Mouse (Mus musculus) limb, embryonic 13.5 days (tissue): Measurements from ENCODE around the gene Gm37240. TPM values are rescaled to one million over a fixed set of nuclear protein-coding genes. Genes with fewer than 3 reads are reported as not detected.

ENCODE experiments used
- ATAC-seq: fragments of 200-750 bp; cut with Nextera tagmentation; 2 replicates; pipeline ENCODE4 v1.8.0; 2017; ENCODE audit warnings: low read depth, moderate number of reproducible peaks, moderate TSS enrichment; ENCODE audit not compliant: low FRiP score
- H3K27ac ChIP-seq: fragments of 300-500 bp; sonication (generic); 2 replicates; pipeline ENCODE4 v1.5.1; 2015; ENCODE audit warnings: inconsistent platforms, mild to moderate bottlenecking, moderate library complexity
- H3K27me3 ChIP-seq: fragments of 300-500 bp; sonication (generic); 2 replicates; pipeline ENCODE4 v1.6.1; 2015; ENCODE audit warnings: mild to moderate bottlenecking, inconsistent platforms
- H3K36me3 ChIP-seq: fragments of 300-500 bp; sonication (generic); 2 replicates; pipeline ENCODE4 v1.6.1; 2015; ENCODE audit warnings: inconsistent platforms, mild to moderate bottlenecking, moderate library complexity
- H3K4me1 ChIP-seq: fragments of 300-500 bp; sonication (generic); 2 replicates; pipeline ENCODE4 v1.6.1; 2015; ENCODE audit warnings: inconsistent platforms
- H3K4me2 ChIP-seq: fragments of 300-500 bp; sonication (generic); replicated peaks from 2 replicates; pipeline ENCODE4 v1.6.1; 2015; ENCODE audit warnings: inconsistent platforms, mild to moderate bottlenecking, moderate library complexity
- H3K4me3 ChIP-seq: fragments of 300-500 bp; sonication (generic); 2 replicates; pipeline ENCODE4 v1.5.1; 2015; ENCODE audit warnings: moderate library complexity, mild to moderate bottlenecking, inconsistent platforms
- H3K9ac ChIP-seq: fragments of 300-500 bp; sonication (generic); 2 replicates; pipeline ENCODE4 v1.6.1; 2015; ENCODE audit warnings: mild to moderate bottlenecking, inconsistent platforms
- H3K9me3 ChIP-seq: fragments of 300-500 bp; sonication (generic); 2 replicates; pipeline ENCODE4 v1.6.1; 2016; ENCODE audit warnings: inconsistent platforms
- WGBS: fragments of 180-500 bp; shearing (Covaris S2); methylation state at CpG from one replicate; pipeline ENCODE4 v1.1.7; 2015; 5-methylcytosine and 5-hydroxymethylcytosine counted together
- polyA plus RNA-seq: library from polyadenylated mRNA; unstranded; fragments of >200 nt; fragmentation: Nextera tagmentation; extraction: Ambion mirVana; gene quantifications from 2 replicates; pipeline ENCODE4 v1.2.1, GENCODE M21; 2015

The Gm37240 gene
- polyA plus RNA-seq, 1 experiment from 2014 or later: 6.1 TPM

DNA sequence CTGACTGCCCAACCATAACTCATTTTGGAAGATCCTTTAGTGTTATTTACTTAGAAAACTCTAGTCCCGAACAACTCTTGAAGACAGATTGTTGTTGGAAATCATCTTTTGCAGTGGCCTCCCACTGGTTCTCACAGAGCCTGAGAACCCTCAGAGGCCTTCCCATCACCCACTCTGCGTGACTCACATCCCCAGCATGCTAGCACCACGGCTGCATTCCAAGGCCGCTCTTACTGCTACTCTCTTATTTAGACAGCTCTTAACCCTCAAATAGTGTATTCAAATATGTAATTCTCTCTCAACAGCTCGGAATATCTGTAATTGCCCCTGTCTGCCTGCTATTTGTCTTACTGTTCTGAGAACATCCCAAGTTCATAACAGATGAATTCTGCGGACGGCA is 73.1 kb downstream of the Gm37240 start:
- 65% methylated on average over 7 of the region's 7 CpGs for WGBS
- no peak overlapping the region for H3K4me3 ChIP-seq

GRCm38 (mm10) chr3:85813101-85814014 is 74.0 kb downstream of the Gm37240 start:
- no peak overlapping the region for H3K4me2 ChIP-seq
- no peak overlapping the region; the same call in 1 of the 2 replicates for H3K27ac ChIP-seq
- H3K9me3 ChIP-seq: no peaks in the 10 kb centered on the region
- H3K9ac ChIP-seq: no peak overlapping the region
- 0 out of 2 replicates have a peak, but pooled peaks cover 5% of the 10 kb centered on the region for H3K4me1 ChIP-seq
- no peak overlapping the region for H3K4me3 ChIP-seq
- H3K36me3 ChIP-seq: no peaks in the 10 kb centered on the region
- 43% methylated on average over 4 of the region's 4 CpGs for WGBS
- ATAC-seq: no peak
- H3K27me3 ChIP-seq: no peaks in the 10 kb centered on the region

More for the DNA sequence above, 73.1 kb downstream of the Gm37240 start:
- ATAC-seq: no peak
- Histone ChIP-seq H3K4me1 (0 out of 2 replicates have a peak, but pooled peaks cover 5% of the 10 kb centered on the region), H3K27me3 (no peaks in the 10 kb centered on the region), H3K36me3 (no peaks in the 10 kb centered on the region), H3K4me2 (no peak overlapping the region), H3K9ac (no peak overlapping the region), H3K9me3 (no peaks in the 10 kb centered on the region), H3K27ac (no peak overlapping the region)

DNA sequence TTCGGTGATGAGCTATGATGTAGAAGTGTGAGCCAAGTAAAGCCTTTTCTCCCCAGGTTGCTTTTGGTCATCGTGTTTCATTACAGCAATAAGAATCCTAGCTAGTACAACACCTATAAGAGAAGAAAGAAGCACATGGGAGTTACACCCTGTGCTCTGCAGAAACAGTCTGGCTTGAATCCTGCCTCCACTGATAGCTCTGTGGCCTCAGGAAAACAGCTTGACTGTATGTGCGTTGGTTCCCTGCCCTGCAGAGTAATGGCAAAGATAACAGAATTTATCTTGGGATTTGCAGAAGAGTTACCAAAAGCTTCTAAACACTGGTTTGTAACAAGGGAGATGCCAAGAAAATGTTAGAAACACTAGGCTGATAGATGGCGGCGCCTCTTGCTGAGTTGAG is 75.3 kb downstream of the Gm37240 start:
- Histone ChIP-seq H3K27ac (no peak overlapping the region), H3K9ac (no peak overlapping the region), H3K36me3 (no peaks in the 10 kb centered on the region), H3K27me3 (no peaks in the 10 kb centered on the region), H3K4me1 (0 out of 2 replicates have a peak, but pooled peaks cover 4% of the 10 kb centered on the region), H3K9me3 (no peaks in the 10 kb centered on the region), H3K4me2 (no peak overlapping the region), H3K4me3 (no peak overlapping the region)
- 93% methylated on average over 5 of the region's 5 CpGs for WGBS
- ATAC-seq: no peak

- no peaks in the 10 kb centered on the region for H3K36me3 ChIP-seq
- no peak overlapping the region for H3K9ac ChIP-seq
- 69% methylated on average over 1 of the region's 1 CpGs for WGBS
- H3K4me1 ChIP-seq: no peaks in the 10 kb centered on the region
- no peak for ATAC-seq
- H3K27me3 ChIP-seq: no peaks in the 10 kb centered on the region
- H3K4me3 ChIP-seq: no peak overlapping the region
- no peaks in the 10 kb centered on the region for H3K9me3 ChIP-seq
- H3K27ac ChIP-seq: no peak overlapping the region
- H3K4me2 ChIP-seq: no peak overlapping the region
These were observed 94.2 kb downstream of the Gm37240 start for GRCm38 (mm10) chr3:85793166-85793565.

GRCm38 (mm10) chr3:85789748-85790147 is 97.6 kb downstream of the Gm37240 start:
- 74% methylated on average over 4 of the region's 4 CpGs for WGBS
- no peaks in the 10 kb centered on the region for H3K27me3 ChIP-seq
- H3K9ac ChIP-seq: no peak overlapping the region
- no peak overlapping the region for H3K27ac ChIP-seq
- H3K4me1 ChIP-seq: peaks cover 16% of the 10 kb centered on the region; the same call in 1 of the 2 replicates
- no peak for ATAC-seq
- no peak overlapping the region for H3K4me2 ChIP-seq
- no peaks in the 10 kb centered on the region for H3K36me3 ChIP-seq
- no peak overlapping the region for H3K4me3 ChIP-seq
- no peaks in the 10 kb centered on the region for H3K9me3 ChIP-seq

- Histone ChIP-seq H3K27me3 (no peaks in the 10 kb centered on the region), H3K36me3 (no peaks in the 10 kb centered on the region), H3K27ac (peak overlapping the region; percentile 33; the same call in 1 of the 2 replicates), H3K9ac (no peak overlapping the region), H3K4me2 (no peak overlapping the region), H3K4me1 (peaks cover 16% of the 10 kb centered on the region; the same call in 1 of the 2 replicates), H3K9me3 (no peaks in the 10 kb centered on the region), H3K4me3 (no peak overlapping the region)
- WGBS: 59% methylated on average over 8 of the region's 8 CpGs
- ATAC-seq: no peak
These were observed 100.8 kb downstream of the Gm37240 start for GRCm38 (mm10) chr3:85786501-85786900.

GRCm38 (mm10) chr3:85780906-85781305 is 106.4 kb downstream of the Gm37240 start:
- Histone ChIP-seq H3K4me1 (peaks cover 10% of the 10 kb centered on the region; the same call in 1 of the 2 replicates), H3K27me3 (no peaks in the 10 kb centered on the region), H3K36me3 (no peaks in the 10 kb centered on the region), H3K4me2 (no peak overlapping the region), H3K9me3 (no peaks in the 10 kb centered on the region), H3K9ac (no peak overlapping the region), H3K27ac (no peak overlapping the region), H3K4me3 (no peak overlapping the region)
- 86% methylated on average over 7 of the region's 7 CpGs for WGBS
- no peak for ATAC-seq

DNA sequence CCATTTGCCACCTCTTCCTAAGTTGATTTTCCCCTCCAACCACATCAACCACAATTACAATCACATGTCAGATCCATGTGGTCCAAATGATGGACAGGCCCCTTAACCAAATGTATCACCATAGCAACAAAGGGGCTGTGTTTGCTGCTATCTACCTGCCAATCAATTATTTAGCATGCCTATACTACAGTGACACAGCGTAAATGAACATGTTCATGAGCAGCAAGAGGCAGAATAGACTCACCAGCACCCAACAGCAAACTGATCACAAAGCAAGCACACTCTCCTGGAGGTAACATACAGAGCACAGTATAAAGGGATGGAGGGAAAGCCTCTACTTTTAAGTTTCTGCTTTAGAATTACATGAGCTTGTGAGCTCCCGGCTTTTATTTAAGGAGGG is 107.0 kb downstream of the Gm37240 start:
- peaks cover 10% of the 10 kb centered on the region; the same call in 1 of the 2 replicates for H3K4me1 ChIP-seq
- no peak overlapping the region for H3K9ac ChIP-seq
- no peak overlapping the region for H3K4me2 ChIP-seq
- no peak overlapping the region for H3K27ac ChIP-seq
- 0 out of 2 replicates have a peak, but pooled peaks cover under 1% of the 10 kb centered on the region for H3K27me3 ChIP-seq
- WGBS: 70% methylated on average over 2 of the region's 2 CpGs
- no peaks in the 10 kb centered on the region for H3K9me3 ChIP-seq
- H3K36me3 ChIP-seq: no peaks in the 10 kb centered on the region
- no peak for ATAC-seq
- H3K4me3 ChIP-seq: no peak overlapping the region

DNA sequence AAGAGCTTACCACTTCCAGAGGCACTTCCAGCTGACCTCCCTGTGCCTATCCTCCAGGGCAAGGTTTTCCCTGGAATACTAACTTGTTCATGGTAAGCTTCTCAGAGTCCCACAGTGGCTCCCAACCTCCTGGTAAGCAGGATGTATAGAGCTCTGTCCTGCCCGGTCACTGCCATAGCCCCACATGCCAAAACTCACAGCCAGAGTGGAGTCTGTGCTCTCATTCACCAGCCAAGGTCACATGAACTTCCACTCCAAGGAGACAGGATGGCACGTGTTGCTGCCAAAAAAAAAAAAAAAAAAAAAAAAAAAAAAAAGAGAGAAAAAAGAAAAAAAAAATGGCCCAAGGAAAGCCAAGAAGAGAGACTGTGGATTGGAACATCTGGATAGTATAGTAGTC is 109.5 kb downstream of the Gm37240 start:
- H3K9ac ChIP-seq: no peak overlapping the region
- no peaks in the 10 kb centered on the region for H3K9me3 ChIP-seq
- 0 out of 2 replicates have a peak, but pooled peaks cover 5% of the 10 kb centered on the region for H3K27me3 ChIP-seq
- H3K36me3 ChIP-seq: no peaks in the 10 kb centered on the region
- H3K4me2 ChIP-seq: peak overlapping the region; percentile 35; the same call in 1 of the 2 replicates
- 69% methylated on average over 2 of the region's 2 CpGs for WGBS
- no peak for ATAC-seq
- no peak overlapping the region for H3K4me3 ChIP-seq
- no peak overlapping the region for H3K27ac ChIP-seq
- H3K4me1 ChIP-seq: peaks cover 10% of the 10 kb centered on the region; the same call in 1 of the 2 replicates

GRCm38 (mm10) chr3:85777356-85777755 is 110.0 kb downstream of the Gm37240 start:
- Histone ChIP-seq H3K36me3 (no peaks in the 10 kb centered on the region), H3K4me3 (no peak overlapping the region), H3K4me2 (peak overlapping the region; percentile 35), H3K9ac (no peak overlapping the region), H3K27ac (peak overlapping the region; percentile 39; the same call in 1 of the 2 replicates), H3K27me3 (0 out of 2 replicates have a peak, but pooled peaks cover 5% of the 10 kb centered on the region), H3K9me3 (no peaks in the 10 kb centered on the region), H3K4me1 (peaks cover 10% of the 10 kb centered on the region; the same call in 1 of the 2 replicates)
- no peak for ATAC-seq
- WGBS: 64% methylated on average over 4 of the region's 4 CpGs

- WGBS: 46% methylated on average over 10 of the region's 10 CpGs
- no peaks in the 10 kb centered on the region for H3K36me3 ChIP-seq
- no peaks in the 10 kb centered on the region for H3K9me3 ChIP-seq
- H3K27me3 ChIP-seq: 0 out of 2 replicates have a peak, but pooled peaks cover 5% of the 10 kb centered on the region
- peak overlapping the region; percentile 39; the same call in 1 of the 2 replicates for H3K27ac ChIP-seq
- peak; percentile 64; the same call in 1 of the 2 replicates for ATAC-seq
- H3K4me3 ChIP-seq: peak overlapping the region; percentile 15; the same call in 1 of the 2 replicates
- H3K4me2 ChIP-seq: peak overlapping the region; percentile 35
- peaks cover 14% of the 10 kb centered on the region; the same call in 1 of the 2 replicates for H3K4me1 ChIP-seq
- no peak overlapping the region for H3K9ac ChIP-seq
These were observed 110.6 kb downstream of the Gm37240 start for GRCm38 (mm10) chr3:85776707-85777106.

DNA sequence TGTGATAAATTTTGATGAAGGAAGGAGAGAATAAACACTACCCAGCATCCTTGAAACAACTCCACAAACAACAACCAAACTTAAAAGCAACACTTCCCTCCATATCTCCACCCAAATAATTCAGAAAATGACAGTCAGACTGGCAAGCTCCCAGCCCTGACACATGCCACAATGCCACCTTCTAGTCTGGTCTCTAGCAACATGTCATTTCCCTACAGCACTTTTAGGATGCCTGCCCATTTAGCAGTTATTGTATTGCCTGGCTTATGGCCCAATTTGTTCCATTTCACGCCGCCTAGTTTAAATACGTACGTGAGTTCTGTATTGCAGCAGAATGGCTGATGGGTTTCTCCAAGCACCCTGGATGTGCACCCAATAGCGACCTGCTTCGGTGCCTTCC is 111.2 kb downstream of the Gm37240 start:
- H3K27me3 ChIP-seq: 0 out of 2 replicates have a peak, but pooled peaks cover 5% of the 10 kb centered on the region
- WGBS: 74% methylated on average over 6 of the region's 6 CpGs
- no peaks in the 10 kb centered on the region for H3K9me3 ChIP-seq
- no peak overlapping the region for H3K9ac ChIP-seq
- ATAC-seq: no peak
- H3K27ac ChIP-seq: peak overlapping the region; percentile 39; the same call in 1 of the 2 replicates
- H3K4me3 ChIP-seq: no peak overlapping the region
- peak overlapping the region; percentile 35 for H3K4me2 ChIP-seq
- H3K4me1 ChIP-seq: peaks cover 14% of the 10 kb centered on the region; the same call in 1 of the 2 replicates
- no peaks in the 10 kb centered on the region for H3K36me3 ChIP-seq
